Mouse (Mus musculus) spleen, postnatal 4 days (tissue): ENCODE data around the gene Clec3a.

Experiments used
- DNase-seq, 2 experiments: peaks; one replicate each; pipeline ENCODE4 v3.0.0; 2022; ENCODE audit warnings: low spot score in 2 of 2

Clec3a gene

GRCm38 (mm10) chr8:114458113-114458784, 40.4 kb downstream of the Clec3a start:
- DNase-seq, result no peak

DNA sequence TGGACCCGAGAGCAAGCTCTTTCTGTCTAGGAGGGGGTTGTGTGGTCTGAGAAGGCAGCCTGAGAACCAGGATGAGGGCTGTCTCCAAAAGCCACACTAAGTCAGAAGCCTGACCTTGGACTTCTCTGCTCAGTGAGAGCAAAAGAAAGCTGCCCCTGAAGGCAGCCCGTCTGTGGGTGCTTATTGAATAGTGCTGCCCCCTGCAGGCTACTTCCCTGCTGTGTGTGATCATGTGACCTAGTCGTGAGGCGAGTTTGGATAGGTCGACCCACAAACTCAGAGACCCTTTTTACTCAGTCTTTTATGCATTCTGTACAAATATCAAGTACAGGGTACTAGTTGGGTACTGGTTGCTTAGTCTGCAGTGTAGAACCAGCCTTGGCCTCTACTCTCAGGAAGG, 42.7 kb downstream of the Clec3a start:
- no peak for DNase-seq

DNA sequence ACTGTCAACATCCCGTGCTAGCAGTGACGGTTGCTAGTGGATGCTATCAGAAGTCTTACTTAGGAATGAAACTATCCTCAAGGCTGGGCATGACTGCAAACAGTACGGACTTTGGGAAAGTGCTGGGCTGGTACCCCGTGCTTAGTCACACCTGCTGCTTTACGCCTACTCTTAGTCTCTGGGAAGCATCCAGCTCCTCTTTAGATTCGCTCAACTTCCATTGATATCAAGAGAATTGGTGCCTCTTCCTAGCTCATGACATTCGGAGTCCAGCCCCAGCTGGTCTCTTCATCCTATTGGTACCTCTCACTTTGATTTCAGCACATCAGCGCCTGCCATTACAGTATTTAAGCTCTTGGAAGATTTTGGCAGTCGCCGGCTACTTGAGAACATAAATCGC, 44.7 kb downstream of the Clec3a start:
- no peak for DNase-seq

- DNase-seq, result no peak
These were observed 45.4 kb downstream of the Clec3a start for GRCm38 (mm10) chr8:114463305-114463704.

DNA sequence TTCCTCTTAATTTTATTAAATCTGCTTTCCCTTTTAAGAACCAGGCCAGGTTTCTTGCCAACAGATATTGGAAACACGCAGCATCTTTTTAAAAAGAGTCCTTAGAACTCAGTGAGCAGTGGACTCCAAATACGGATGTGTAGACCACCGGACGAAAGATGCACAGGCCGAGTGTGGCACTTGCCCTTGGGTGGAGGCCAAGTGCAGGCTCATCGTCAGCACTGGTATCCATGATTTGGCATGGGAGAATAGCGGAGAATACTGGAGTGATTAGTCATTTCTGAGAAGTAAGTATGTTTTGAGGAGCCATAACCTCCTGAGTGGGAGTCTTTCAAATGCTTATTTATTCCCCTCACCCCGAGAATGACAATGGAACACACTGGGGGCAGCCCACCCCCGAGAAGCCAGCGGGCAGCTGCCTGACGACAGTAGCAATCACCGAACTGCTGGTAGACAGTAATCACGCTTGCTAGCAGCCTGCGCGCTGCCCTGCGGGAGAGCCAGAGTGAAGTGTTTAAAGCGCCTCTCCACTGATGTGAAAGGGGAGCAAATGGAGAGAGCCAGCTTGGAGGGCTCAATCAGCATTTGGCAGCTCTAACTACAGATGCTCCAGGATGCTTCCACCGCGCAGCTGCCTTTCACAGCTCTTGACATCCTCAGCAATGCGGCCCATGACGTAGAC, 50.8 kb downstream of the Clec3a start:
- DNase-seq, result no peak

- DNase-seq, result no peak
These were observed 51.3 kb downstream of the Clec3a start for GRCm38 (mm10) chr8:114469208-114469590.

- DNase-seq, result no peak
These were observed 55.7 kb downstream of the Clec3a start for GRCm38 (mm10) chr8:114473546-114473945.
